Mouse (Mus musculus) adrenal gland, adult (tissue): ENCODE results near the gene Micu2.
A peak's percentile ranks its signal among the peaks of the same experiment; 100 is the strongest.

Experiments used
- DNase-seq, 2 experiments: peaks; one replicate each; pipeline ENCODE4 v3.0.0; 2022 to 2023; ENCODE audit warnings: low spot score in 1 of 2; ENCODE audit not compliant: inconsistent age in 2 of 2

The Micu2 gene

GRCm38 (mm10) chr14:57896882-57897281, 102.2 kb downstream of the Micu2 start:
- DNase-seq: peak in 1 of 2 experiments; percentile 55

GRCm38 (mm10) chr14:57896088-57896871, 102.8 kb downstream of the Micu2 start:
- peak in 1 of 2 experiments; percentile 76 for DNase-seq

DNA sequence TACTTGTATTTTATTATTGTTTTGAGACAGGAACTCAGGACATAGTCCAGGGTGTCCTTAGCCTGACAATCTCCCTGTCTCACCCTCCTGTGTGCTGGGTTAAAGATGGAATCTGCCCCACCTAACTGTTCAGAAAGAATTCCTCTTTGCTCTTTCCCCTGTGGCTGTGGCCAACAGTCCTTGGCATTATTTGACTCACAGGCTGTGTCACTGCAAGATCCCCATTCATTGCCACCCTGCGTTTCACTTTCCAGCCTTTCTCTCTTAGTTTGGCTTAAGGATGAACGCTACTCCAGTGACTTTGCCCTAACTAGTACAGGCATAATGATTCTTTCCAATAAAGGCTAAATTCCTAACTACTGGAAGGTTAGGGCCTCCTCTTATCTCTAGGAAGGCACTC, 104.7 kb downstream of the Micu2 start:
- DNase-seq: peak in 1 of 2 experiments; percentile 85

GRCm38 (mm10) chr14:57892961-57893360, 106.1 kb downstream of the Micu2 start:
- DNase-seq: no peak

DNA sequence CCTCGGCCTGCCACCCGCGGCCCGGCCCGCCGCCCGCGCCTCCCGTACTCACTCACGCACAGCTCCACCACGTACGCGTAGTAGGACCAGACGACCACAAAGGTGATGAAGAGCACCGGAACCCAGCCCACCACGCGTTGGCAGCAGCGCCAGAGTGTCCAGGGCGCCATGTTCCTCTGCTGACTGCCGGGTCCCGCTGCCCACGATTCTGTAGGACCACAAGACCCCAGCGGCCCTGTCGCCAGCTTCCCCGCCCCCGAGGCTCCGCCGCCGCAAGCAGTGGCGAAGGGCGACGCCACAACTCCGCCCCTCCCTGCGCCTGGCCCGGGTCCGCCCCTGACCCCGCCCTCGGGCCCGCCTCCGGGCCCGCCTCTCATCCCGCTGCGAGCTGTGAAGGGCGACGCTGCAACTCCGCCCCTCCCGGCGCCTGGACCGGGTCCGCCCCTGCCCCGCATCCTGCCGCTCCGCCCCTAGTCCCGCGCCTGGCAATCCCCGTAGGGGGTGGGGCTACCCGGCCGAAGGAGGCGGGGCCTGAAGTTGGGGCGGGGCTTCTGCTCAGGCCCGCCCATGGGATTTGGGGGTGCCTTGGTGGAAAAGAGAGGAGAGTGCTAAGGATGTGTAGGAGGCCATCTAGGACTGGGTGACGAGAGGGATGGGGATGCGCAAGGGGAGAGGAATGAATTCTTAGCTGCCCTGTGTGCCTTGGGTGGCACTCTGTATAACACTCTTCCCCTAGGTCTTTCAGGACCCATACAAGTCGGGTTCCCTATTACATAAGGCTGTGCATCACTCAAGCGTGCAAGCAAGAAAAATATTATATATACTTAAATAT, 108.8 kb downstream of the Micu2 start, which contains the start of gene Zdhhc20:
TSS of gene Zdhhc20 (minus strand) at position 266 of the 832 bp plus-strand sequence.
- DNase-seq: peak; percentile 98 to 99

DNA sequence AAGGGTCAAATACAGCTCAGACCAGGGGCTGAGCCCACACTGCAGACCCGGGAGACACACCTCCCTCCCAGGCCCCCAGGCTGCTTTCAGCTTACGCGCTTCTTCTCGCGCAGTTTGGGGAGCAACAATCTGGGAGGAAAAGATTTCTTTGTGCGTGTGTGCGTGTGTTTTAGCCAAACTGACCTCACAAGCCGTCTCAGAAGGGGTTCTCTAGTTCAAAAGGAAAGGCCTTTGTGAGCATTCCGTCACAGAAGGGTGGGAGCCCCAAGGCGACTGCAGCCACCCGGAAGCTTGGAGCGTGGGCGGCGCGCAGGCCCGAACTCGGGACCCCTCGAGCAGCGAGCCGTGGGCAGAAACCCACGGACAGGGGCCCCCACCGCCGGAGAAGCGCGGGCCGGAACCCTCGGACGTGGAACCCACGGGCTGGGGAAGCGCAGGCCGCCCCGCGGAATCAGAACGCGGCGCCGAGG, 109.5 kb downstream of the Micu2 start:
- peak in 1 of 2 experiments; percentile 81 for DNase-seq

DNA sequence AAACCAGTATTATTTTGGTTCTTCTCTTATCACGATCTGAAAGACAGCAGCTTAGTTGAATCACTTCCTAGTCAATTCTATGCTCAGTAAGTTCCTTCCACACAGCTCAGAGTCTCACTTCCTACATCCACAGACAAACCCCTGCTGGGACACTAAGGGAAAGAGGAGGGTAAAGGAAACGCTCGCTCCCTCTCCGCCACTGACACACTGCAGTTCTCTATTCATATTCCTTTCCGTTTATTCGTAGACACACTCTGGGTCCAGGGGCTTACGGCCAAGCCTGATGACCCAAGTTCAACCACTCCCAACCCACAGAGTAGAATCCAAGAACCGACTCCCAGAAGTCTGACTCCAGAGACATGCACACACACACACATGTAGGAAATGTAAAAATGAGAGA, 111.9 kb downstream of the Micu2 start:
- DNase-seq: peak in 1 of 2 experiments; percentile 57

- DNase-seq: no peak
Observed at GRCm38 (mm10) chr14:57886032-57886431, 113.0 kb downstream of the Micu2 start.

GRCm38 (mm10) chr14:57883341-57883740, 115.7 kb downstream of the Micu2 start:
- DNase-seq: peak in 1 of 2 experiments; percentile 53

DNA sequence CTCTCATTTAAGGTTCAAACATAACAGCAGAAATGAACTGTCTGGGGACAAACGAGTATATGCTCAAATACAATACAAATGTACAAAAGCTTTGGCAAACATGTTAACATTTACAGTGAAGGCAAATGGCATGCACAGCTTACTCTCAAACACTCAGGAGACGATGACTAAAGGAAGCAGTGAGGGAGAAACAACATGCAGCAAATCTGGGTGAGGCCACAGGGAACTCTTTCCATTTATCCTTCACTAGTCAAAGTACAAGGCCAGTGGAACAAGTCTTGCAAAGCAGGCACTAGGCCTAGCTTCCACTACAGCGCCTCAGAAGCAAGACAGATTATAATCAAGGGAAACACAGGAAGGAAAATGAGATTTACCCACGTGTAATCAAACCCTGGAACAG, 116.3 kb downstream of the Micu2 start:
- peak in 1 of 2 experiments; percentile 79 for DNase-seq

- DNase-seq: peak; percentile 89 to 93
Observed at GRCm38 (mm10) chr14:57881793-57882192, 117.3 kb downstream of the Micu2 start.

DNA sequence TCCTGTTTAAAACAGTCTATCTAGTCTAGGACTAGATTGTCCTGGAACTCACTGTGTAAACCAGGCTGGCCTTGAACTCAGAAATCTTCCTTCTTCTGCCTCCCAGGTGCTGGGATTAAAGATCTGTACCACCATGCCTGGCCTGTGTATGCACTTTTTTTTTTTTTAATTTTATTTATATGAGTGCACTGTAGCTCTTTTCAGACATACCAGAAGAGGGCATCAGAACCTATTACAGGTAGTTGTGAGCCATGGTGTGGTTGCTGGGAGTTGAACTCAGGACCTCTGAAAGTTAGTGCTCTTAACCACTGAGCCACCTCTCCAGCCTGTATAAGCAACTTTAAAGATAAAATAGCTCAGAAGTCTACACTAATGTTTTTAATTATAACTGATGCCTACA, 118.0 kb downstream of the Micu2 start:
- peak in 1 of 2 experiments; percentile 40 for DNase-seq

DNA sequence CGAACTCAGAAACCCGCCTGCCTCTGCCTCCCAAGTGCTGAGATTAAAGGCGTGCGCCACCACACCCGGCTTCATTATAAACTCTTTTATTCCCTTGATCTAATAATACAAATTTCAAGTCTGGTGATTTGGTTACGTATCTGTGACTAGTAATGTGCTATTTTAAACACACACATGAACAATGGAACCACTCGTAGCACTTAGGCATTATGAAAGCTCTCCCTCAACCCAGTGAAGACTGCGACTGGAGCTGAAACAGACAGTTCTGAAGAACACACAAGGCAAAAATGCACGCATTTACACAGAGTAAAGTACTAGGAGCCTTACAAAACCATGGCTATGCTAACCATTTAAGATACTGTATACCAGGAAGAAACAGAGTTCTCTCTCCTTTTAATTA, 121.1 kb downstream of the Micu2 start:
- DNase-seq: no peak

DNA sequence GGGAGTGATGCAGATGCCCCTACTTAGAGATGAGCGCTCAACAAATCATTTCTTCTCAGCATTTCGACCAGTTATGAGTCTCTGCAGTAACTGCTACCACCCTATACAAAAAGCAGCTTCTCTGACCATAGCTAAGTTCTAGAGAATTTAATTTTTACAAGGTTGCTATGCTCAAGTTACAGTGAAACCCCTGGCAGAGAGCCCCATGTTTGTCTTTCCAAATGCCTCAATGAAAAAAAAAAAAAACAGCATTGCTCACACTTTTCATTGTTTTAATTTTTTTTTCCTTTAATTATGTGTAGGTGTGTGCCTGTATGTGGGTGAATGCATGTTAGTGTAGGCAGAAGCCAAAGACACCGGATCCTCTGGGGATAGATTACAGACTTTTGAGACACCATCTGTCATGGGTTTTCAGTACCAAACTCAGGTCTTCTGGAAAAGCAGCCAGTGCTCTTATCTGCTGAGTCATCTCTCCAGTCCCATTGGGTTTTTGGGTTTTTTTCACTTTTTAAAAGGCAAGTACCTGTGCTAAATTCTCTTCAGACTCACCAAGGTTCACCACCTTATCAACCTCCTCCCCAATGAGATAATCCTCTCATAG, 132.3 kb downstream of the Micu2 start:
- peak in 1 of 2 experiments; percentile 50 for DNase-seq
